Mouse (Mus musculus): ENCODE results near the gene Gm10392. TPM values are rescaled to one million over a fixed set of nuclear protein-coding genes. Genes with fewer than 3 reads are reported as not detected.
A peak's percentile ranks its signal among the peaks of the same experiment; 100 is the strongest.

Gene Gm10392
- total and polyA plus RNA-seq, 3 experiments = 0.10 to 0.27 TPM; not detected in 1

DNA sequence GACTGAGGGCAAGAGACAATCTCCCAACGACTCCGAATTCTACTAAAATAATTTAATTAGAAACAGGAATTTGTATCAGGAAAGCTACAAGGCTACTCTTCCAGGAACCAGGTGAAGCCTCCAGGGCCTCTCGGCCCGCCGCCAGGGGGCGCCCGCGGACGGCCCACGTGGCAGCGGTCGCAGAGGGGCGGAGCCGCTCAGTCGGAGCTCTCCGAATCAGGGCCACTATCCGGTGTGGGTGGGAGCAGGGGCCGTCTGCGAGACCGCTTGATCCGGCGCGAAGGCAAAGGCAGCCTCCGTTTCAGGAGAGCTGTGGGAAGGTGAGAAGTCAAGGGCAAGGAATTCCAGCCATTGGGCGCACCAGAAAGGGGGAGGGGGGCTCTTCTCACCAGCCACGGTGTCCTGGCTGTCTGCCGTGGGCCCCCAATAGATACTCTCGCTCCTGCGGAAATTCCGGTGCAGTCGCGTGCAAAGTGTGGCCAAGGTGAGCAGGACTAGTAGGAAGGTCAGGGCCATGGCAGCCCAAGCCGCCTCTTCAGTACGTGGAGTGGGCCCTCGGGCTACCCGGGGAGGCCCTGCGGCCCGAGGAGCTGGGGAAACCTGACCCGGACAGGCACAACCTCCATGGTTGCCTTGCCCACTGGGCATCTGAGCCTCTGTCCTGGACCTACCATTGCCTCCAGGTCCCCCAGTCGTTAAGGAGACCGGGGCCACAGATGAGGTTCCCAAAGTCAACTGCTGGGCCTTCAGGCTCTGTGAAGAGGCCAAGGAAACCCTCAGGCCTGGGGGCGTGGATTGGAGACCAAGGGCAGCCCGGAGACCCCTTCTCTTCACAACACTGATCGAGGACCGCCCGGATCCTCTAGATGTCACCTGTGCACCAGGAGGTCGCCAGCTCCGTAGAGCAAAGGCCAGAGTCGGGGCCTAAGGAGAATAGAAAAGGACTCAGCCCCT is 10.7 kb downstream of the Gm10392 start:
- DNase-seq (ENCODE audit: low read depth, low spot score) = peak; percentile 88
- Histone ChIP-seq H3K27me3 (ENCODE audit: control insufficient read depth in 1 of 2, insufficient read depth in 2 of 2, low read length in 2 of 2) (no peaks in the 10 kb centered on the region), H3K27ac (ENCODE audit: control insufficient read depth, low read depth, low read length) (no peak overlapping the region), H3K9me3 (replicated peaks; ENCODE audit: insufficient read depth, low read length) (no peaks in the 10 kb centered on the region), H3K9ac (ENCODE audit: control insufficient read depth, low read depth, low read length, poor library complexity, severe bottlenecking) (peak overlapping the region; percentile 17), H3K4me1 (ENCODE audit: control insufficient read depth in 1 of 2, insufficient read depth in 2 of 2, low read length in 2 of 2) (peaks cover 2 to 10% of the 10 kb centered on the region in 2 experiments; a peak in 3 of 4 replicates), H3K4me3 (ENCODE audit: control insufficient read depth in 1 of 2, insufficient read depth in 1 of 2, low read depth in 2 of 2, low read length in 2 of 2) (peak overlapping the region in 1 of 2 experiments; percentile 25; a peak in 2 of 4 replicates), H3K79me2 (ENCODE audit: control insufficient read depth, insufficient read depth, low read length, poor library complexity) (peaks cover under 1% of the 10 kb centered on the region; the same call in 1 of the 2 replicates), H3K36me3 (ENCODE audit: control insufficient read depth in 1 of 2, insufficient read depth in 2 of 2, low read length in 2 of 2) (peaks cover 0 to 4% of the 10 kb centered on the region in 2 experiments; a peak in 2 of 4 replicates)
- peak in 1 of 2 experiments; percentile 31; a peak in 1 of 4 replicates for TF ChIP-seq POLR2A (IDR thresholded peaks at IDR 0.05; ENCODE audit: control insufficient read depth in 1 of 2, insufficient read depth in 1 of 2, low read depth in 1 of 2, low read length in 2 of 2, poor library complexity in 1 of 2)
- no peak for TF ChIP-seq ZNF384 (IDR thresholded peaks at IDR 0.05; ENCODE audit: low read depth, low read length)
- TF ChIP-seq ZC3H11A (IDR thresholded peaks at IDR 0.05; ENCODE audit: low read depth, low read length) = peak; percentile 78
- TF ChIP-seq ZKSCAN1 (IDR thresholded peaks at IDR 0.05; ENCODE audit: low read depth, low read length) = peak; percentile 6; the same call in 1 of the 2 replicates
- TF ChIP-seq TCF12 (IDR thresholded peaks at IDR 0.05; ENCODE audit: low read depth, low read length) = peak; percentile 35; the same call in 1 of the 2 replicates
- peak; percentile 99 for TF ChIP-seq MAX (IDR thresholded peaks at IDR 0.05; ENCODE audit: low read length)
- TF ChIP-seq USF2 (IDR thresholded peaks at IDR 0.05; ENCODE audit: borderline replicate concordance in 1 of 2, insufficient read depth in 1 of 2, low read depth in 1 of 2, low read length in 2 of 2) = peak in 1 of 2 experiments; percentile 59; a peak in 2 of 4 replicates
- 0 out of 2 replicates have a peak, but pooled peaks have one; percentile 23 for TF ChIP-seq ETS1 (IDR thresholded peaks at IDR 0.05; ENCODE audit: low read depth, low read length)
- peak; percentile 100 for TF ChIP-seq MXI1 (IDR thresholded peaks at IDR 0.05; ENCODE audit: low read depth, low read length)
- no peak for TF ChIP-seq JUND (IDR thresholded peaks at IDR 0.05; ENCODE audit: low read depth, low read length)
- peak; percentile 97 for TF ChIP-seq SMC3 (IDR thresholded peaks at IDR 0.05; ENCODE audit: low read depth, low read length)
- no peak for TF ChIP-seq UBTF (IDR thresholded peaks at IDR 0.05; ENCODE audit: borderline replicate concordance, insufficient read depth, low read depth, low read length)
- no peak for TF ChIP-seq TAL1 (IDR thresholded peaks at IDR 0.05; ENCODE audit: low read length)
- peak; percentile 11; the same call in 1 of the 2 replicates for TF ChIP-seq RCOR1 (IDR thresholded peaks at IDR 0.05; ENCODE audit: low read depth, low read length)
- peak; percentile 51; the same call in 1 of the 2 replicates for TF ChIP-seq ELF1 (IDR thresholded peaks at IDR 0.05; ENCODE audit: low read depth, low read length)
- peak; percentile 99 for TF ChIP-seq SIN3A (IDR thresholded peaks at IDR 0.05; ENCODE audit: low read length)
- no peak for TF ChIP-seq CHD2 (IDR thresholded peaks at IDR 0.05; ENCODE audit: low read length)
- no peak for TF ChIP-seq KAT2A (conservative IDR thresholded peaks at IDR 0.05; ENCODE audit: low read depth, low read length)
- no peak for TF ChIP-seq MYB (IDR thresholded peaks at IDR 0.05; ENCODE audit: low read depth, low read length)
- no peak for TF ChIP-seq CHD1 (IDR thresholded peaks at IDR 0.05; ENCODE audit: low read depth, low read length)
- peak; percentile 94 for TF ChIP-seq USF1 (IDR thresholded peaks at IDR 0.05; ENCODE audit: low read depth, low read length)
- no peak for TF ChIP-seq NELFE (IDR thresholded peaks at IDR 0.05; ENCODE audit: low read depth, low read length)
- peak; percentile 90 to 99 (median 97) for TF ChIP-seq CTCF (IDR thresholded peaks at IDR 0.05 in 2 of 3, conservative IDR thresholded peaks at IDR 0.05 in 1 of 3; ENCODE audit: control insufficient read depth in 1 of 3, insufficient read depth in 1 of 3, low read depth in 2 of 3, low read length in 3 of 3, poor library complexity in 1 of 3, severe bottlenecking in 1 of 3)
- no peak for TF ChIP-seq EP300 (IDR thresholded peaks at IDR 0.05; ENCODE audit: low read depth in 1 of 2, low read length in 2 of 2)
- TF ChIP-seq RAD21 (IDR thresholded peaks at IDR 0.05; ENCODE audit: low read depth, low read length) = peak; percentile 65
- TF ChIP-seq POLR2AphosphoS5 (IDR thresholded peaks at IDR 0.05; ENCODE audit: borderline replicate concordance, low read depth, low read length) = no peak
- TF ChIP-seq NRF1 (IDR thresholded peaks at IDR 0.05; ENCODE audit: insufficient read depth, low read depth, low read length, poor library complexity, severe bottlenecking) = no peak
- TF ChIP-seq MAZ (IDR thresholded peaks at IDR 0.05; ENCODE audit: low read depth, low read length) = peak; percentile 84; the same call in 1 of the 2 replicates
- no peak for TF ChIP-seq MAFK (IDR thresholded peaks at IDR 0.05; ENCODE audit: borderline replicate concordance, low read depth, low read length)
- TF ChIP-seq E2F4 (IDR thresholded peaks at IDR 0.05; ENCODE audit: borderline replicate concordance, low read depth, low read length) = no peak
- peak; percentile 99 for TF ChIP-seq MYC (IDR thresholded peaks at IDR 0.05; ENCODE audit: low read depth, low read length)
- peak; percentile 80 for TF ChIP-seq ZMIZ1 (IDR thresholded peaks at IDR 0.05; ENCODE audit: low read depth, low read length)
- TF ChIP-seq MEF2A (IDR thresholded peaks at IDR 0.05; ENCODE audit: extremely low read depth, insufficient replicate concordance, low read depth, low read length, poor library complexity, severe bottlenecking) = no peak
- TF ChIP-seq POLR2AphosphoS2 (IDR thresholded peaks at IDR 0.05; ENCODE audit: low read length) = peak; percentile 89
